Mouse (Mus musculus) thymus, postnatal 14 days (tissue): ENCODE measurements around the gene Olfr362.
"Not testable (repeated sequence)": the region's sequence is repeated elsewhere in the genome, so short reads cannot be mapped to it uniquely, and the experiment has no call there.

Source experiments
- DNase-seq: peaks from one replicate; pipeline ENCODE4 v3.0.0; 2021

The Olfr362 gene

GRCm38 (mm10) chr2:37117810-37118209 lies at the start of gene Olfr362:
Gene Olfr362, minus strand, starts transcription at chr2:37117910.
- no peak for DNase-seq

DNA sequence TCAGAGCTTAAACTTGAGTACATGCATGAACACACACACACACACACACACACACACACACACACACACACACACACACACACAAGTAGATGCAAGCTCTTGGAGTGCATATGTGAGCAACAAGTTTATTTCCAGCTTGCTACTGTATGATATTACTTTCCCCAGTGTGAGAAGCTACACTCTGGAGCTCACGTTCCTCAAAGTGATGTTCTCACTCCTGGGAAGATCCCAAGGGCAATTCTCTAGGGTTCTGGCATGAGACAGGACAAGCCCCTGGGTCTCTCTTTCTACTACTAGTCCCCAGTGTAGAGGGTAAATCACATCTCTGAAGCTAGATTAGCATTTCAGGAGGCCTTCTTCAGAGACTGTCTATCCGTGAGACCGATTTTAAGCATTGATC lies 21.3 kb upstream of the Olfr362 start, which contains the start of gene Olfr364-ps1:
TSS of gene Olfr364-ps1 (plus strand) at position 301 of the 400 bp plus-strand sequence.
- no peak for DNase-seq

DNA sequence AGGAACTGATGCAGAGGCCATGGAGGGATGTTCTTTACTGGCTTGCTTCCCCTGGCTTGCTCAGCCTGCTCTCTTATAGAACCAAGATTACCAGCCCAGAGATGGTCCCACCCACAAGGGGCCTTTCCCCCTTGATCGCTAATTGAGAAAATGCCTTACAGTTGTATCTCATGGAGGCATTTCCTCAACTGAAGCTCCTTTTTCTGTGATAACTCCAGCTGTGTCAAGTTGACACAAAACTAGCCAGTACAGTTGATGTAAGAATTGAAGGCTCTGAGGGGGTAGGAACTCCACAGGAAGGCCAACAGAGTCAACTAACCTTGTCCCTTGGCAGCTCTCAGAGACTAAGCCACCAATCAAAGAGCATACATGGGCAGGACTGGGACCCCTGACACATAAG lies 28.5 kb downstream of the Olfr362 start, which contains the start of gene Olfr361:
TSS of gene Olfr361 (minus strand) at position 101 of the 400 bp plus-strand sequence.
- not testable (repeated sequence) for DNase-seq

DNA sequence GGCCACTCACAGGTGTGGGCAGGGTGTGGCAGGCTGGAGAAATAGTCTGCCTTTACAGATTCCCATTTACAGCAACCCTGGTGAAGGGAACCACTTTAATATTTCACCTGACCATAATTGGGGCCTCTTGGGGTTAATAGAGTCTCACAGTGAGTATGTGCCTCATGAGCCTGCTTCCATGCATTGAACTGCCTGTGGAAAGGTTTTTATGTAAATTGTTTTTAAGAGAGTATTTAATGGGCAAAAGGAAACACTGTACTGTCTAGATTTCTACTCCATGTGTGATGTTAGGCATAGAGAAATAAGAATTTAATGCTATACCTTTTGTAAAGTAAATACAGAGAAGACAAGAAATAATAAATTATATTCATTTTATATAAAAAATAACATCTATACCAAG lies 52.3 kb downstream of the Olfr362 start, which contains the start of gene Olfr360:
TSS of gene Olfr360 (plus strand) at position 301 of the 400 bp plus-strand sequence.
- no peak for DNase-seq
